Mouse (Mus musculus) CD4-positive, CD25-positive, alpha-beta regulatory T cell, adult 2 months (primary cell): ENCODE measurements around the gene Zfp385b.

Experiments
- DNase-seq: peaks from one replicate; pipeline ENCODE4 v3.0.0-alpha.2; 2012; ENCODE audit warnings: low read depth, low spot score

Zfp385b gene

DNA sequence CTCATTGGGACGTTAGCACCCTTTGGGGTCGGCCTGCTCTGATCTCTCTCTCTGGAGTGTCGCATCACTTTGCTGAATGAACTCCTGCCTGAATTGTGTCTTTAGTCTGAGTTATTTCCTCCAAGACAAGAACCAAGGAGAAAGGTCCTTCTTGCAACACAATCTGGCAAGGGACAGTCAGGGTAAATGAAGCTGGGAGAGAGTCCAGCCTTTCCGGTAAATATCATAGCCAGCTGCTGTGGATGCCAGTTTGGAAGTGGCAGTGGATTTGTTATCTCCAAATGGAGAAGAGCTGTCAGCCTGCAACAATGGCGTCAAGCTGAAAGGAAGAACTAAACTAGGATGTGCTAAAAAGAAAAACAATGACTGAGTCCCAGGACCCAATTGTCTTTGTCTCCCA, 436.7 kb downstream of the Zfp385b start:
- no peak for DNase-seq

DNA sequence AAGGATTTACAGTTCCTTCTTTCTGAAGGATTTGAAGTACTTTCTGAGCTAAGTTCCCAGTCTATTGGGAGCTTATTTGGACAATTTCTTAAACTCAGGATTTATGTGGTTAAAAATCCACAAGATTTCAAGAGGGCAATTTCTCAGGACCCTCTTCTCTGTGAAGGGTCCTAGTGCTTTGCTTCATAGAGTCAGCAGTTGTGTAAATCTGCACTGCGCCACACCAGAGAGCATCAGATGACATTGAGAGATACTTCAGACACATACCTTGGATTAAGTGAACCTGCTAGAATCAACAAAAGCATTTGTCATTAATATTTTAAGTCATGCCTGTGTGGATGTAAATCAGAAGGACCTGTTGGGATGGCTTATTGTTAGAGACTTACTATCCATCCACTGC, 439.5 kb downstream of the Zfp385b start:
- no peak for DNase-seq

DNA sequence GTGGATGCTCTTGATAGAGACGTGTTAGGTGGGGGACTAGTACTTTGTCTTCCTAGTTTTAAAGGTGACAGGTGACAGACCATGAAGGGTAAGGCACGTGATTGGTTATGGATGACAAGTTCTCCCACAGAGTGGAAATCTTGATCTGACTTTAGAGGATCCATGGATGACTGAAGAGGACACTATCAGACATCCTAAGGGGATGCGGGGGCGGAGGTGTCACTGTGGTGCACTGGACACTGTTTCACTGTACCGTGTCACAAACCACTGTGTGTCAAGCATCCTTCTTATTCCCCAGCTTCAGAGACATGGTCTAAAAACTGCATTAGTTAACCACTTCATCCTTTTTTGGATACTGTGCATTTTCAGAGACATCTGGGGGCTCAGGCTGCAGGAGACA, 440.1 kb downstream of the Zfp385b start:
- DNase-seq, result no peak

DNA sequence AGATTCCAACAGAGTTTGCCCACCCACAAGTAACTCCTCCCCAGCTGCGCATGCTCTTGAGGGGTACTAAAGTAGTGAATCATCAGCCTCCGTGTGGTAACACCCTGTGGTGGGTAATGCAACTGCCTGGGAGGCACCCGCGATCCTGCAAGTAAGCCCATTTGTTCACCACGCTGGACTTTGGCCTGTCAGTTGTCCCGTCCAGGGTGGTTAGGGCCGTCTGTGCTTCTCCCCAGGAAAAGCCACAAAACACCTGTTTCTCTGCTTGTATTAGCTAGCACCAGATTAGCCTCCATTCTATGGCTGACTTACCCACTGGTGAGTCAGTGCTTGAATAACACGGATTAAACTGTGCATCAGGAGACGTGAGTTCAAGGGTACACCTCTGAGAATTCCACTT, 442.6 kb downstream of the Zfp385b start:
- DNase-seq, result no peak

DNA sequence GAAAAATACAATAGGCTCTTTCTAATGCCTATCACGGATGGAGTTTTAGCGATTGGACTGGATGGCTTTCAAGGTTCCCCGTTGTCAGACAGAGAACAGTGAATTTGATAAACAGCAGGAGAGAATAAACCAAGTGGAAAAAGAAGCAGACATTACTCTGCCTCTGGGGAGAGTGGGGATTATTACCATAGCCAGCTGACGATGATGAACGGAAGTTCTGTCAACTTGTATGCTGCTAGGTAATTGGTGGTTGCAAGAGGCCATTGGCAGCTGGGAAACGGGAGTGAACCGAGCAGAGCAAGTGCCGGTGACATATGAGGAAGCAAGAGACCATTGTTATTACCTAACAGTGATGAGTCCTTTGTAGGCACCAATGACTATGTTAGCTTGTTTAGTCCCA, 444.3 kb downstream of the Zfp385b start:
- no peak for DNase-seq

DNA sequence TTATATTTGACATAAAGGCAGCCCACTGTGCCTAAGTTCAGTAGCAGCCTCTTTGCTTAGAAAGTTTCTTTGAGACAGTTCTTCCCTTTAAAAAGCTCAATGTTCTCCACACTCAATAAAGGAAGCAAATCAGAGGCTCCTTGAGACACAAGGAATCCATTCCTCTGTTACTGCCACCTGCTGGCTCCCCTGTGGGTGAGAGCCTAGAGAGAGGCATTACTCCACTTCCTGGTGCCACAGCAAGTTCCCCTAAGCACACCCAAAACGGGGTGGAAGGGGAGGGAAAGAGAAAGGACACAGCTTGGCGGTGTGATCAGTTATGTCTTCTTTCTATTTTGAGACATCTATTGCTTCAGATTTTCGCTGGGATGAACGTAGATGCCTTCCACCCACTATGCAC, 450.3 kb downstream of the Zfp385b start:
- DNase-seq, result no peak
